In genomic region chr12:86802005-86802671, GRCm38 (mm10) we compare ENCODE assay signal across 8 mouse cellular contexts.
DNase-seq lines count a peak whose midpoint lies in the region; ATAC-seq lines count a peak whose summit lies in the region.

No protein-coding gene starts in this region.

- no peaks in the 10 kb centered on the region for H3K36me3 ChIP-seq in macrophage (ENCODE audit: inconsistent target)

- peak overlapping the region; percentile 96 for H3K27ac ChIP-seq in macrophage

- 0 out of 2 replicates have a peak, but pooled peaks have one; percentile 2 for ATAC-seq in frontal cortex, adult (ENCODE audit: low TSS enrichment)

- H3K79me2 ChIP-seq in macrophage (ENCODE audit: inconsistent target): no peaks in the 10 kb centered on the region

- intact Hi-C loops in heart, postnatal 10 days (cut with DNase I): no loop called here

- WGBS in macrophage (ENCODE audit: missing documents): 48% methylated on average over 17 of the region's 17 CpGs

- no peak overlapping the region for H3K4me3 ChIP-seq in macrophage (ENCODE audit: inconsistent target)

- DNase-seq in frontal cortex, postnatal 14 days (ENCODE audit: low spot score in 2 of 2): no peak
- peak; percentile 95 for DNase-seq in ZHBTc4 (ENCODE audit: low read depth, low spot score)
- DNase-seq in fibroblast of lung, adult 2 months (ENCODE audit: low read depth): peak; percentile 88
- peak; percentile 75 to 80 for DNase-seq in heart, postnatal 10 days
- DNase-seq in kidney, postnatal 25 days: peak; percentile 74 to 90
- peak; percentile 58 for DNase-seq in thymus, postnatal 14 days

Comparison
In these comparisons a context has a peak if more than half of its experiments do, and no peak if none do; other contexts are left out.
1. DNase-seq: peak in ZHBTc4 (single experiment), fibroblast of lung, adult 2 months (single experiment), heart, postnatal 10 days (2 of 2), kidney, postnatal 25 days (2 of 2) and thymus, postnatal 14 days (single experiment); none in frontal cortex, postnatal 14 days (0 of 2).